Mouse (Mus musculus) forelimb bud, embryonic 11.5 days (tissue): Measurements from ENCODE around the gene Nop56.

Experiments
- DNase-seq: peaks from one replicate; pipeline ENCODE4 v3.0.0-alpha.2; 2012; ENCODE audit warnings: low read depth, low spot score

Nop56 gene

GRCm38 (mm10) chr2:130295331-130296133 is 21.3 kb downstream of the Nop56 start:
- no peak for DNase-seq

- DNase-seq, result no peak
Observed at GRCm38 (mm10) chr2:130296134-130296745, 22.0 kb downstream of the Nop56 start.

GRCm38 (mm10) chr2:130297580-130297979 is 23.4 kb downstream of the Nop56 start:
- no peak for DNase-seq

- DNase-seq, result no peak
Observed at GRCm38 (mm10) chr2:130303014-130303413, 28.8 kb downstream of the Nop56 start.

GRCm38 (mm10) chr2:130327057-130327456 is 52.8 kb downstream of the Nop56 start:
- DNase-seq, result no peak
